Mouse (Mus musculus) cerebellum, adult 11 months (tissue): Measurements from ENCODE around the gene Olfr722.
"Not testable (repeated sequence)": the region's sequence is repeated elsewhere in the genome, so short reads cannot be mapped to it uniquely, and the experiment has no call there.

ENCODE experiments used
- DNase-seq: peaks from one replicate; pipeline ENCODE4 v3.0.0; 2022

Gene Olfr722

GRCm38 (mm10) chr14:49901899-49902298 is at the start of gene Olfr722:
Olfr722 (minus strand) TSS chr14:49901999.
- DNase-seq, result no peak

GRCm38 (mm10) chr14:49931687-49932086 is 29.9 kb upstream of the Olfr722 start, which contains the start of gene Olfr723:
Olfr723 (minus strand) TSS chr14:49931787.
- not testable (repeated sequence) for DNase-seq

GRCm38 (mm10) chr14:49860387-49860786 is 41.4 kb downstream of the Olfr722 start:
- no peak for DNase-seq
